Mouse (Mus musculus) testis, adult 2 months (tissue): Measurements from ENCODE around the gene Stard13.
A peak's percentile ranks its signal among the peaks of the same experiment; 100 is the strongest.

Experiments used
- CTCF ChIP-seq: fragments of 200-500 bp; IDR thresholded peaks from 2 replicates; pipeline ENCODE4 v1.5.1; 2012; ENCODE audit warnings: low read depth, mild to moderate bottlenecking, inconsistent platforms, low read length, moderate library complexity; ENCODE audit not compliant: control insufficient read depth, insufficient read depth, insufficient replicate concordance
- POLR2A ChIP-seq: fragments of 200-500 bp; IDR thresholded peaks from 2 replicates; pipeline ENCODE4 v1.6.1; 2012; ENCODE audit warnings: low read depth, mild to moderate bottlenecking, inconsistent platforms, low read length, moderate library complexity; ENCODE audit not compliant: control insufficient read depth

DNA sequence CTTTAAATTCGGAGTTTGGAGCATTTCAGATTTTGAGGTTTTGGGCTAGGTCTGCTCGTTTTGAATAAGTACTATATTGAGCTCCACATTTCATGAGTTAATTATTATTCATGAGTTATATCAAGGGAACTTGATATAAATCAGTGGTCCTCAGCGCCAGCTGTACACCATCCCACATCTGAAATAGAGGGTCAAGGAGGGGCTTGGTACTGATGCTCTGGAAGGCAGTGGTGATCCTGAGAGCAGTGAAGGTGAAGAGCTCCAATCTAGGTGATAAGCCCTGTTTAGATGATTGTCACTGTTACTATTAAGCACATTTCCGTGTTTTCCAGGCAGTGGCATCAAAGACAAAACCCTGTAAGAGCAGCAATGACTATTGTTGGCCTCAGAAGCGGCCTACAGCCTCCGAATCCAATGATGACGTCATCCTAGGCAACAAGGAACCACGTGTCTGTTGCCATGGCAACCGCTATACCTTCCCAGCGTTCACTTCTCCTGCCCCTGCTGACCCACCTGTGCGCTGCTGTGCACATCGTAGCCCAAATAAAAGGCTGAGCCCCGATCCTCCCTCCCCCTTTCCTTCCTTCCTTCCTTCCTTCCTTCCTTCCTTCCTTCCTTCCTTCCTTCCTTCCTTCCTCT lies 5.2 kb downstream of the Stard13 start:
- TF ChIP-seq CTCF = no peak
- TF ChIP-seq POLR2A = peak; percentile 78; the same call in 1 of the 2 replicates
